Mouse (Mus musculus): ENCODE data around the gene Ak2. TPM values are rescaled to one million over a fixed set of nuclear protein-coding genes. Genes with fewer than 3 reads are reported as not detected.

Ak2 gene
- total RNA-seq (2023) = 134 and 165 TPM in 2 replicates

DNA sequence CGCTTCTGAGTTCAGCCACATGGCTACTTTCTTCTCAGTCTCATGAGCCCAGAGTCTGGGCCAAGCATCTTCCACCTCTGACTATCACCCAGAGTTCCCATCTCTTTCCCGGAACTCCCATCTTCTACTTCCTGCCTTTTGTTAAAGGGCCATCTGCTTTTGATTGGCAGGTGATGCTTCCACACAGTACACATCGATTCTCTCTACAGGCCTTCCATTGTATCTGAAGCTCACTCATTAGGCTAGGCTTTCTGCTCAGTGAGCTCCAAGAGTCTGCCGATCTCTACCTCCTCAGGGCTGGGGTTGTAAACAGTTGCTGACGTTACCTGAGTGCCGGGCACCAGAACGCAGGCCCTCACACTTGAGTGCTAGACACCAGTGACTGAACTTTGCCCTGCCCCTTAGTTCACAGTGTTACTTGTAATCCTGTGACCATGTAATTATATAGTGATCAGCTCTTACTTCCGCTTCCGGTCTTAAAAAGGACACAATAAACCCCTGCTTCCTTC is at the start of gene Ak2:
Ak2 (plus strand) TSS at position 459 of the 509 bp plus-strand sequence.

DNA sequence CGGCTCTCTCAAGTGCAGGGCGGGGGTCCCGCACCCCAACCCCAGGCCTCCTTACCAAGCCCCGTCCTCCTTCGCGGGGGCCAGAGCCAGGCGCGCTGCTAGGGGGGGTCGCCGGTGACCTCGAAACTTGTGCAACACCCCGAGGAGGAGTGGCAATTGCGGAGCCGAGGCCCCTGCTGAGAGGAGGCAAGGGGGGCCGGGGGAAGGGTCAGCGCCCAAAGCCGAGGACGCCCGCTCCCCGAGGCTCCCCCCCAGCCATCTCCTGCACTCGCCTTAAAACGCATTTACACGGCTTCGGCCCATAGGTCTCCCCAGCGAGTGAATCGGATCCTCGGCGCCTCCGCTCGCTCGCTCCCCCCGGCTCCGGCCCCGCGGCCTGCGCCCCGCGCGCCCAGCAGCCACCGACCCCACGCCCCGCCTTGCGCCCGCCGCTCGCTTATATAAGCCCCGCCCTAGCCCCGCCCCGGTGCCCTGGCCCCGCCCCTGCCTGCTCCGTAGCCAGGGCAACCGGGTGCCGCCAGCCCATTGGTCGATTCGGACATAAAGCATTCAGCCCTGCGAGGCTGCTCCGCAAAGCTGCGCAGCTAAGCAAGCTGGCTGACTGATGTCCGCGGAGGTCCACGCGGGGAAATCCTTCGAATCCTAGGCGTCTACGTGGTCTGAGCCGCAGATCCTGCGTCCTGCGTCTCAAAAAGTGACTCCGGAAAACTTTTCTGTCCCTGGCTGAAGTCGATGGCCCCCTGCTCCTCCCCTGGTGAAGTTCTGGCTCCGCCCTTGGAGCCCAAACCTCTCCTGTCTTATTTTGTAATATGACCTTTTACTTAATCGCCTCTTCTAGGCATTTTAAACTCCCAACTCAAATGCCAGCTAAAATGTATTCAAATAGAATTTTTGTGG is 29.5 kb upstream of the Ak2 start, which contains the start of gene Azin2:
Azin2 (minus strand) TSS at position 414 of the 897 bp plus-strand sequence.

GRCm38 (mm10) chr4:129058207-129059092 is 66.7 kb downstream of the Ak2 start, which contains the start of gene Rnf19b:
Gene Rnf19b (plus strand): TSS chr4:129058271.

Other genes starting within 250 kb of the Ak2 start
- gene A3galt2, start 236.6 kb upstream of the Ak2 start, total RNA-seq (2023) = 0.18 and 0.41 TPM in 2 replicates
- 5.9 and 6.4 TPM in 2 replicates for gene Zfp362, start 185.9 kb upstream of the Ak2 start, total RNA-seq (2023)
- gene Trim62, start 108.4 kb upstream of the Ak2 start, total RNA-seq (2023) = 0.75 and 1.3 TPM in 2 replicates
- 0.44 and 0.59 TPM in 2 replicates for gene Azin2, start 29.5 kb upstream of the Ak2 start, total RNA-seq (2023)
- gene Rnf19b, start 66.3 kb downstream of the Ak2 start, total RNA-seq (2023) = 153 and 187 TPM in 2 replicates
- 0.52 TPM in 1 of 2 replicates, not detected in the other for gene Tmem54, start 113.6 kb downstream of the Ak2 start, total RNA-seq (2023)
- not detected in 2 replicates for gene Hpca, start 130.1 kb downstream of the Ak2 start, total RNA-seq (2023)
- not detected in 2 replicates for gene Fndc5, start 145.0 kb downstream of the Ak2 start, total RNA-seq (2023)
- gene S100pbp, start 197.8 kb downstream of the Ak2 start, total RNA-seq (2023) = 6.7 and 6.9 TPM in 2 replicates
- gene Yars, start 197.8 kb downstream of the Ak2 start, total RNA-seq (2023) = 26.2 and 32.9 TPM in 2 replicates